Mouse (Mus musculus) adrenal gland, postnatal 4 days (tissue): Measurements from ENCODE around the gene Frem1. TPM values are rescaled to one million over a fixed set of nuclear protein-coding genes. Genes with fewer than 3 reads are reported as not detected.

ENCODE experiments used
- DNase-seq, 2 experiments: peaks; one replicate each; pipeline ENCODE4 v3.0.0; 2021 to 2022; ENCODE audit warnings: low spot score in 2 of 2, mixed read lengths in 2 of 2
- total RNA-seq, 2 experiments: library from RNA; stranded (reverse); gene quantifications; 2 replicates each; pipeline ENCODE4 v1.2.3; 2021

The Frem1 gene
- total RNA-seq, 2 experiments from 2014 or later = 12.4 to 22.5 TPM

DNA sequence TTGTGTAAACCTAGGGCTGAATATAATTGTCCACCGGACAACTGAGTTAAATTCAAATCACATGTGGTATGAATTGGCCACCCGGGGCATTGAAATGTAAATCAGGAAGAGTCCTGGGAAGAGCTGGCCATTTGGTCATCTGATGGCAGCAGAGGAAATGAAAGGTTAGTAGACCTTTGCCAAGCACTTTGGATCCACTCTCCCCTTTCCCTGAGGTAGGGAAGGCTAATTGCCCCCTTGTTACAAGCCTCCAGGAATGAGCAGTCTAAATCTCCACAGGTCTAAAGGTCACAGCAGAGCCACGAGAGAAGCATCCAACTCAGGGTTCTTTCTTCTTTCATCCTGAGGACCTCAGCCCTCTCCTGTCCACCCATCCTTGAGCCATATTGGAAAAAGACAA, 20.5 kb downstream of the Frem1 start:
- no peak for DNase-seq

- no peak for DNase-seq
These were observed 22.0 kb downstream of the Frem1 start for GRCm38 (mm10) chr4:83030097-83030496.

GRCm38 (mm10) chr4:83020759-83021555, 31.2 kb downstream of the Frem1 start:
- no peak for DNase-seq

DNA sequence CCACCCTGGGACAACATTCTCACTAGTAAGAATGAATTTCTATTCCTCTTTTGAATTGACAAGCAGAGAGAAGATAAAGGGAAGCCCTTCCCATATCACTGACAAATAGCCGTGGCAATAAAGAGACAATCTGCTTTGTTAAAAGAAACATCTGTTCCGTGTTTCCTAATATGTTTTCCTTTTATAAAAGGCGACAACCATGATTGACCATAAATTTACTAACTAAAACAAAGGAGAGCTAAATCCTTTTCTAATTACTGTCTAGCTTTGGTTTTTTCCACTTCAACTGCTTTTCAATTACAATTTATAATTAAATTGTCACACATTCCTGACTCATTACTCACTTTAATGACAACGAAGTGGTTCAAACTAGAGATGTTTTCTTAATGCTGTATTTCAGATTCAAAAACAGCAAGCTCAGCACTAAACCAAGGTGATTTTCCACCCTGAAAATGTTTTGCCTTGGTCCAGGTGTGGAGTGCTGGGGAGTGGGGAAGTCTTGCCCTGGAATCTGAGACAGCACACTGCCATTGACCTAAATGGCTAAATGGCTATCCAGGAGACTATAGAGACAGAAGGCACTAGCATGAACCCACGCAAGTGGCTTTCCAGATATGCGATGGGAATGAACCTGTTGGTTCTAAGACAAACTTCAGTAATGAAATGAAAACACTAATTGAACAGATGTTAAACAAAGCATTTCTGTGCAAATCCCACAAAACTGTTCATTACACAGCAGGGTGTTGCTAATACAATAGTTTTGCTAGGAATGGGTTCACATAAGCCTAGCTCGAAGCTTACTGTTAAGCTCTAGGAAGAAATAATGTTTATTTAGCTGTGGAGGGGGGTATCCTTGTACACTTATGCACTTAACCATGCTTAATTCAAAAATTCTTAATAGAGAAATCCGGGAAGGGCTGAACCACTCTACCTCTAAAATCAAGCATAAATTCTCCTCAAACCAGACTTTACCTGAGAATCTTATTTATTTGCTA, 33.7 kb downstream of the Frem1 start:
- no peak for DNase-seq

DNA sequence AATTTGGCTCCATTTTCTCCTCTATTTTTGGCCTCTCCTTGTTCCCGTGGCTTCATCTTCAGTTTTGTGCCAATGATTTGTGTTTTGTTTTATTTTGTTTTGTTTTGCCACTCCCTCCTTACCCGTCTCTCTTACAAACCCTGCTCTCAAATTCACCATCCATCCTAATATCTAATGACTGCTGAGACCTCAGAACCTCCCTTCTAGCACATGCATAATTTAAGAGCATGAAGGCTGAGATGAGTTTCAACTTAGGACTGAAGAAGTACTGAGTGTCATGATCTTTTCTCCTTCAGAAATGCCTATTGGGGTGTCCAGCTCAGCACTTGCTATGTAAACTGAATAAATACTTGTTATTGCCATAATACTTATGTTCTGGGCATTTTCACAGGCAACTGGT, 37.6 kb downstream of the Frem1 start:
- no peak for DNase-seq

- DNase-seq = no peak
These were observed 48.1 kb downstream of the Frem1 start for GRCm38 (mm10) chr4:83004086-83004485.

DNA sequence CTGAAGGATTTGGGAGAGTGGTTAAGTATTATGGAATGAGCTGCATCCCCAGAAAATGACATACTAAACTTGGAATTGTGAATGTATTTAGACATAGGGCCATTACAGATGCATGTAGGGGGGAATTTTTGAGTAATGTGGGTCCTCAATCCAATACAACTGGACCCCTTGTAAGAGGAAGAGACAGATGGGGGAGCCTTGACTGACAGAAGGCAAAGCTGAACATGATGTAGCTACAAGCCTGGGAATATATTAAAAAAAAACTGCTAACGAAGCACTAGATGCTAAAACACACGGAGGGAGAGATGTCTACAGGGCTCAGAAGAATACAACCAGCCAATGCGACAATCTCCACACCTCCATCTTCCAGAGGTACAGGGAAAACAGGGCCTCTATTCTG, 60.1 kb downstream of the Frem1 start:
- DNase-seq = no peak

GRCm38 (mm10) chr4:82990973-82991695, 61.0 kb downstream of the Frem1 start:
- no peak for DNase-seq

GRCm38 (mm10) chr4:82972381-82972780, 79.8 kb downstream of the Frem1 start:
- DNase-seq = no peak

- DNase-seq = no peak
These were observed 81.1 kb downstream of the Frem1 start for GRCm38 (mm10) chr4:82970901-82971648.

- no peak for DNase-seq
These were observed 91.1 kb downstream of the Frem1 start for GRCm38 (mm10) chr4:82961024-82961423.

DNA sequence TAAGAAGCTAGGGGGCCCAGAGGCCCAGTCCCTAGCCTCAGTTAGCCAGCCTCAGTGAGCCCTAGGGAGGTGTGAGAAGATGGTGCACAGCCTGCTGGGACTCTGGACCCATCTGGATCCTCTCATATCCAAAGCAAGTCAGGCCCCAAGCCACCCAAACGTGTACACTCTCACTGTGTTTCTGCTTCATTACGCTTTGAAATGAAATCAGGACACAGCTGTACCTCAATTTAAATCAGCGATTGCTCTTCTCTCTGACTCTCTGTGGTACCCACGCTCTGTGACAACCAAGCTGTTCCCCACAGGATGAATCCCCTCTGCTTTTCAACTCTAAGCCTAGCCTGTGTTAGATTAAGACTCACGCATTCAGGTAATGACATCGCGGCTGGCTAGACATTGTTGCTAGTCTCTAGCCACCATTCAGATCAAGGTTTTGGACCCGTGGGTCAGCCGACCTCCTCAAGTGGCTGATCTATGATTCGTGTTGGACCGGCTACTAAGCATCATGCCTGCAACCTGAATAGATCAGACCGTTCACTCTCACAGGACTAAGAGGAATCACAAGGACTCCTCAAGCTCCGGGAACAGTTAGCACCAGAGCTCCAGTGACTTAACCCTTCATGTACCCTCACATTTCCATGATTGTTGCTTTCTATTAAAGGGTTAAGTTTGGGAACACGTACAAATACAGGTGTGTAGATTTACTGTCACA, 94.2 kb downstream of the Frem1 start:
- DNase-seq = no peak

DNA sequence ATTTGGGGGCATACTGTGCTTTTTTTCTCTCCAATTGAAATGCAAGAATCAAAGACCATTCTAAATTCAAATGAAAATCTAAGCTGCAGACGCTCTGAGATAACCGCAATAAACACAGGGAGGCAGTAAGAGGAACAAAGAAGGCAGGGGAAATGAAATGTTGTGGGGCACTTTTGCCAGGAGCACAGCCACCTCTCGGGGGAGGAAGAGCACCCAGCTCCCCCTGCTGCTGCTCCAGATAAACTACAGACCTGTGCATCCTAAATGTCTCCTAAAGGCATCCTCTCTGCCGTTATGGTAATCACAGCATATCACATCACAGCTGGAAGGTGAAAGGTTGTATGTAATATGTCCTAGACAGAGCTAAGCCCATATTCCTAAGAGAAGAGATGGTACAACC, 98.1 kb downstream of the Frem1 start:
- no peak for DNase-seq

GRCm38 (mm10) chr4:82949511-82949910, 102.6 kb downstream of the Frem1 start:
- no peak for DNase-seq

DNA sequence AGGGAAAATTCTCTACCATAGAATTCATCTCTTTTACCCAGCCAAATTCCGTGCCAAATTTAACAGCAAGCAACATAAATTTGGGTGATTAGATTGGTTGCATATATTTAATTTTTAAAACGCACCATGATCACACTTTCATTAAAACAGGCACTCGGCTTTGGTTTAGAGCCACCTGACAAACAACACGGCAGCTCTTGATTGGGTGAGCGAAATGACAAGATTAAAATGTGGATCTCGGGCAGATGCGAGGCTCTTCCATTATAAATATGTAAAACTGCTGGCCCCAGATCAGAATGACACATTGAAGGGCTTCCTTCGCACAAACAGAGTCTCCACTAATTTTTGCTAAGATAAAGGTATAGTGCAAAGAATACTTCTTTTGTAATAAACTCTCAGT, 105.4 kb downstream of the Frem1 start:
- DNase-seq = no peak

DNA sequence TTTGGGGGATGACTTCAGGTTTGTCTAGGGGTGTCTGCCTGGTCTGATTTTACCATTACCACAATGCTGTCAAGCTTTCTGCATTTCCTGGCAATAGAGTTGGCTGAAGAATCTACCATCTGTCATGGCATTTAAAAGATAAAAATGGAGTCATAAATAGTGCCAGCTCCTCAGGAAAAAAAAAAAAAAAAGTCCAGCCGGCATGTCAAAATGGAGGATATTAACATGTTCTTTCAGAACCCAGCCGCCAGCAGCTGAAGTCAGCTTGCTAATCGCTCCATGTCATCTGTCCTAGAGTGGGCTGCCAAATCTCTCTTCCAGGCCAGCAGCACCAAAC, 105.9 kb downstream of the Frem1 start:
- no peak for DNase-seq

DNA sequence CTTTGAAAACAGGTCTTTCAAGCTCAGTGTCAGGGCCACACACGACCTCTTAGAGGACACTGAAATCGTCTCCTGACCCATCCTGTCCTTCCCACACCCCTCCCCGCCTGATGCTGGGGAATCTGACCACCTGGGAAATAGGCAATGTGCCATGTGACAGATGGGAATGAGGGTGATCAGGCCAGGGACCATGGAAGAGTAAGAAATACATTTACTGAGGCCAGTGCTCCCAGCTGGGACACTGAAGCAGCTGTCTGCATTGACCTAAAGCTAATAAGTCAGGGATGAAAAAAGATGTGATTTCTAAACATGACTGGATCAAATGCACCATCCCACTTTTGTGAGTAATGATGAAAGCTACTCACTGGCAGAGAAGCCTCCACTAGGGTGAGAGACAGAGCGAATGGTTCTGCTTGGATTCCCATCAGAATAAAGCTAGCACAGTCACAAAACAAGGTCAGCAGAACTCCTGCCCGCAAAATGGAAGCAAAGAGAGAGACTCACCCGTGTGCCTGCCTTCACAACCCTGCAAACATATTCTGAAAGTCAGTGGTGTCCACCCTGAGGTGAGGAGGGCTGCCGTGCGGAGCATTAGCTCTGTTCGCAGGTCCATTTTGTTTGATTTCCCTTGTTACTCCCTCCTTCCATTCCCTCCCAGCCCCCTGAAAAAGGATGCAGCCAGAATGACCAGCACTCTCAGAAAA, 106.4 kb downstream of the Frem1 start:
- no peak for DNase-seq

DNA sequence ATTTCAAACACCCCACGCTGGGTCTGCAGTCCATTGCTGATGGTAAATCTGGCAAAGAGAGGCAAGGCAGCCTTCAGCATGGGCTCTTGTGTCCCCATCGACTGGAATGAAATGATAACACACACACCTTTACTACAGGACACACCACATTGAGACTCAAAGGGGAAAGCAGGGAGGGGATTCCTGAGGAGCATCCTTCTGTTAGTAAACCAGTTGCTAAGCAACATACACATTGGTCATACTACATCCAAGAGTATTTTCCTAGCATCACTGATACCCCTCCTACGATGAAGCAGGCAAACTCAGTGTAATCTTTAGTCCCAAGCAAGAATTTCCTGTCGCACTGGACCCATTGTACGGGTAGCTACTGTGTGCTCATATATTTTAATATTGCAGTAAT, 111.5 kb downstream of the Frem1 start:
- no peak for DNase-seq

- DNase-seq = no peak
These were observed 111.9 kb downstream of the Frem1 start for GRCm38 (mm10) chr4:82940248-82940647.

GRCm38 (mm10) chr4:82934308-82934707, 117.8 kb downstream of the Frem1 start:
- no peak for DNase-seq
